Mouse (Mus musculus) lung, embryonic 14.5 days (tissue): Measurements from ENCODE around the gene Megf8. TPM values are rescaled to one million over a fixed set of nuclear protein-coding genes. Genes with fewer than 3 reads are reported as not detected.

Source experiments
- ATAC-seq: fragments of 200-750 bp; cut with Nextera tagmentation; 2 replicates; pipeline ENCODE4 v1.8.0; 2017; ENCODE audit warnings: mild to moderate bottlenecking, moderate TSS enrichment, moderate library complexity; ENCODE audit not compliant: insufficient read depth
- DNase-seq: peaks from one replicate; pipeline ENCODE4 v3.0.0-alpha.2; 2015
- H3K27ac ChIP-seq: fragments of 300-500 bp; sonication (generic); 2 replicates; pipeline ENCODE4 v1.5.1; 2014; ENCODE audit warnings: low read depth, mild to moderate bottlenecking, moderate library complexity
- H3K27me3 ChIP-seq: fragments of 300-500 bp; sonication (generic); 2 replicates; pipeline ENCODE4 v1.6.1; 2014; ENCODE audit warnings: low read length, control low read depth; ENCODE audit not compliant: insufficient read depth
- H3K36me3 ChIP-seq: fragments of 300-500 bp; sonication (generic); 2 replicates; pipeline ENCODE4 v1.6.1; 2014; ENCODE audit warnings: control low read depth; ENCODE audit not compliant: insufficient read depth
- H3K4me1 ChIP-seq: fragments of 300-500 bp; sonication (generic); 2 replicates; pipeline ENCODE4 v1.6.1; 2014; ENCODE audit warnings: antibody characterized with exemption, control low read depth; ENCODE audit not compliant: insufficient read depth
- H3K4me2 ChIP-seq: fragments of 300-500 bp; sonication (generic); 2 replicates; pipeline ENCODE4 v1.6.1; 2014; ENCODE audit warnings: mild to moderate bottlenecking
- H3K4me3 ChIP-seq: fragments of 300-500 bp; sonication (generic); 2 replicates; pipeline ENCODE4 v1.5.1; 2014; ENCODE audit warnings: low read depth, low read length
- H3K9ac ChIP-seq: fragments of 300-500 bp; sonication (generic); 2 replicates; pipeline ENCODE4 v1.6.1; 2014
- H3K9me3 ChIP-seq: fragments of 300-500 bp; sonication (generic); 2 replicates; pipeline ENCODE4 v1.6.1; 2016; ENCODE audit warnings: low read depth, low read length, control low read depth
- CTCF ChIP-seq: IDR thresholded peaks from 2 replicates; pipeline ENCODE4 v1.5.1; 2016; ENCODE audit warnings: antibody characterized with exemption, low read depth
- WGBS: fragments of 180-500 bp; shearing (Covaris S2); extraction: QIAGEN DNeasy Blood & Tissue Kit; methylation state at CpG from one replicate; pipeline ENCODE4 v1.1.7; 2014; 5-methylcytosine and 5-hydroxymethylcytosine counted together
- polyA plus RNA-seq: library from polyadenylated mRNA; unstranded; fragments of >200 nt; fragmentation: Nextera tagmentation; extraction: Ambion mirVana; gene quantifications from 2 replicates; pipeline ENCODE4 v1.2.1, GENCODE M21; 2014

Gene Megf8
- polyA plus RNA-seq, 1 experiment from 2014 or later, result 14.9 TPM

GRCm38 (mm10) chr7:25284766-25285165, 32.2 kb upstream of the Megf8 start:
- Histone ChIP-seq H3K9ac (no peak overlapping the region), H3K27ac (no peak overlapping the region), H3K4me2 (no peak overlapping the region), H3K27me3 (no peaks in the 10 kb centered on the region), H3K36me3 (peaks cover 52% of the 10 kb centered on the region), H3K9me3 (no peaks in the 10 kb centered on the region), H3K4me3 (no peak overlapping the region), H3K4me1 (peaks cover 24% of the 10 kb centered on the region)
- no peak for ATAC-seq
- DNase-seq, result no peak
- 52% methylated on average over 5 of the region's 5 CpGs for WGBS
- no peak for TF ChIP-seq CTCF

- peaks cover 61% of the 10 kb centered on the region for H3K36me3 ChIP-seq
Observed at GRCm38 (mm10) chr7:25285511-25286238, 31.3 kb upstream of the Megf8 start.

GRCm38 (mm10) chr7:25286989-25287388, 30.0 kb upstream of the Megf8 start:
- Histone ChIP-seq H3K27me3 (no peaks in the 10 kb centered on the region), H3K27ac (no peak overlapping the region), H3K4me2 (no peak overlapping the region), H3K4me3 (no peak overlapping the region), H3K9ac (no peak overlapping the region), H3K36me3 (peaks cover 74% of the 10 kb centered on the region), H3K9me3 (no peaks in the 10 kb centered on the region), H3K4me1 (peaks cover 6% of the 10 kb centered on the region)
- ATAC-seq, result no peak
- no peak for DNase-seq
- TF ChIP-seq CTCF, result no peak; the same call in 1 of the 2 replicates
- WGBS, result 78% methylated on average over 8 of the region's 8 CpGs

More at GRCm38 (mm10) chr7:25285511-25286238, 31.3 kb upstream of the Megf8 start:
- TF ChIP-seq CTCF, result no peak
- 89% methylated on average over 20 of the region's 20 CpGs for WGBS
- no peak for ATAC-seq
- no peak overlapping the region for H3K27ac ChIP-seq
- H3K4me2 ChIP-seq, result no peak overlapping the region
- peaks cover 15% of the 10 kb centered on the region for H3K4me1 ChIP-seq
- H3K9me3 ChIP-seq, result no peaks in the 10 kb centered on the region
- H3K9ac ChIP-seq, result no peak overlapping the region
- no peak for DNase-seq
- no peak overlapping the region for H3K4me3 ChIP-seq
- H3K27me3 ChIP-seq, result no peaks in the 10 kb centered on the region

- Histone ChIP-seq H3K27me3 (no peaks in the 10 kb centered on the region), H3K9ac (no peak overlapping the region), H3K27ac (no peak overlapping the region), H3K4me3 (no peak overlapping the region), H3K4me2 (no peak overlapping the region), H3K9me3 (no peaks in the 10 kb centered on the region), H3K36me3 (peaks cover 84% of the 10 kb centered on the region), H3K4me1 (peaks cover 6% of the 10 kb centered on the region)
- DNase-seq, result no peak
- no peak for TF ChIP-seq CTCF
- no peak for ATAC-seq
- 92% methylated on average over 12 of the region's 12 CpGs for WGBS
Observed at GRCm38 (mm10) chr7:25288011-25288410, 29.0 kb upstream of the Megf8 start.

- H3K4me3 ChIP-seq, result no peak overlapping the region
- ATAC-seq, result no peak
Observed at GRCm38 (mm10) chr7:25288721-25289120, 28.2 kb upstream of the Megf8 start.

GRCm38 (mm10) chr7:25289925-25290324, 27.0 kb upstream of the Megf8 start:
- H3K9ac ChIP-seq, result no peak overlapping the region
- TF ChIP-seq CTCF, result peak; percentile 21; the same call in 1 of the 2 replicates
- H3K4me2 ChIP-seq, result no peak overlapping the region
- no peaks in the 10 kb centered on the region for H3K4me1 ChIP-seq
- WGBS, result 96% methylated on average over 3 of the region's 3 CpGs
- no peak overlapping the region for H3K4me3 ChIP-seq
- no peak overlapping the region for H3K27ac ChIP-seq
- peaks cover 100% of the 10 kb centered on the region for H3K36me3 ChIP-seq
- DNase-seq (no peak), ATAC-seq (no peak)
- no peaks in the 10 kb centered on the region for H3K27me3 ChIP-seq
- H3K9me3 ChIP-seq, result no peaks in the 10 kb centered on the region

More at GRCm38 (mm10) chr7:25288721-25289120, 28.2 kb upstream of the Megf8 start:
- no peaks in the 10 kb centered on the region for H3K27me3 ChIP-seq
- TF ChIP-seq CTCF, result no peak
- no peak overlapping the region for H3K27ac ChIP-seq
- H3K4me1 ChIP-seq, result peaks cover 6% of the 10 kb centered on the region
- no peaks in the 10 kb centered on the region for H3K9me3 ChIP-seq
- H3K36me3 ChIP-seq, result peaks cover 91% of the 10 kb centered on the region
- H3K4me2 ChIP-seq, result no peak overlapping the region
- 88% methylated on average over 3 of the region's 3 CpGs for WGBS
- no peak overlapping the region for H3K9ac ChIP-seq
- no peak for DNase-seq

- Histone ChIP-seq H3K27me3 (no peaks in the 10 kb centered on the region), H3K4me2 (no peak overlapping the region), H3K36me3 (peaks cover 100% of the 10 kb centered on the region), H3K9ac (no peak overlapping the region), H3K27ac (no peak overlapping the region), H3K4me3 (no peak overlapping the region), H3K4me1 (no peaks in the 10 kb centered on the region), H3K9me3 (no peaks in the 10 kb centered on the region)
- WGBS, result 97% methylated on average over 1 of the region's 1 CpGs
- DNase-seq (no peak), ATAC-seq (no peak)
- TF ChIP-seq CTCF, result no peak
Observed at GRCm38 (mm10) chr7:25290463-25290862, 26.5 kb upstream of the Megf8 start.
